Mouse (Mus musculus): ENCODE measurements at regions not wholly inside any gene's neighbourhood (a gene's known extent, or its start where the extent isn't known, plus 50 kb on each side); places are given as distances from the start of the nearest gene placed in this dataset.
A peak's percentile ranks its signal among the peaks of the same experiment; 100 is the strongest.

- TF ChIP-seq CTCF (IDR thresholded peaks at IDR 0.05; ENCODE audit: low read depth, low read length) (peak; percentile 68), POLR2A (IDR thresholded peaks at IDR 0.05; ENCODE audit: extremely low read depth, insufficient read depth, low read length) (no peak)
Observed at GRCm38 (mm10) chr15:31785022-31785421, 183.4 kb downstream of the Fam173b start.

Data from liver, adult 2 months (tissue).